Mouse (Mus musculus) erythroid progenitor cell, adult 5-6 weeks (primary cell): Measurements from ENCODE around the gene Lypd3. TPM values are rescaled to one million over a fixed set of nuclear protein-coding genes. Genes with fewer than 3 reads are reported as not detected.
A peak's percentile ranks its signal among the peaks of the same experiment; 100 is the strongest.
"Not testable (repeated sequence)": the region's sequence is repeated elsewhere in the genome, so short reads cannot be mapped to it uniquely, and the experiment has no call there.

Experiments
- ATAC-seq: replicated peaks from 2 replicates; pipeline ENCODE4 v1.8.0; 2016; ENCODE audit warnings: moderate number of reproducible peaks, mild to moderate bottlenecking, moderate TSS enrichment, inconsistent platforms; ENCODE audit not compliant: poor library complexity, low FRiP score, severe bottlenecking
- total RNA-seq, 2 experiments: library from RNA; stranded (forward) in 1 of 2; stranded (reverse) in 1 of 2; fragments of 150-400 nt in 1 of 2; fragments of 186-747, 209-891 nt in 1 of 2; gene quantifications; 2 replicates each; pipeline versions ENCODE4 v1.2.3 to v1.2.4; 2015 to 2017; ENCODE audit warnings: low replicate concordance in 2 of 2

The Lypd3 gene
- total RNA-seq, 2 experiments from 2014 or later = not detected

DNA sequence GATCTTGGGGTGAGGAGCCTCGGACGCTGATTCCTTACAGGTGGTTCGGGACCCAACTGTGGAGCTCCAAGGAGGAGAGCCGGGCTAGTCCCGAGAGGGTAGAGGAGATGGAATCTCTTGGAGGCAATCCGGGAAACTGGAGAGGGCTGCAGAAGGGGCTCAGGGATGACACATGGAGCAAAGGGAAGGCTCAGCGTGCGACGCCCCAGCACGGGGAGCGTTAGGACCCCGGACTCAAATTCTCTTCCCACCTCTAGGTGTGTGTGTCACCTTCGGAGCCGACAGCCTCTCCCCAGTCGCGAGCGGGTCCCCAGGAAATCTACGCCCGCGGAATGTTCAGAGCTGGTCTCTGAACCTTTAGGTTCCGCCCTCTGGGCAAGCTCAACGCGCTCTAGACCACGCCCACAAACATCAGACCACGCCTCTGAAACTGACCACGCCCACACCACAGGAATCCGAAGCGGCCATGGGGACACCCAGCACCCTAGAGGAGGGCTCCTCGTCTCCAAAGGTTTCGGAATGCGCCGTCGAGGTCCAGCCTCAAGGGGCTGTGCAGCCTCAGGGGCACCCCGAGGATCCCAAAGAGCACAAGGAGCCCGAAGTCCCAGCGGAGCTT, 25.4 kb upstream of the Lypd3 start:
- ATAC-seq = peak; percentile 92

DNA sequence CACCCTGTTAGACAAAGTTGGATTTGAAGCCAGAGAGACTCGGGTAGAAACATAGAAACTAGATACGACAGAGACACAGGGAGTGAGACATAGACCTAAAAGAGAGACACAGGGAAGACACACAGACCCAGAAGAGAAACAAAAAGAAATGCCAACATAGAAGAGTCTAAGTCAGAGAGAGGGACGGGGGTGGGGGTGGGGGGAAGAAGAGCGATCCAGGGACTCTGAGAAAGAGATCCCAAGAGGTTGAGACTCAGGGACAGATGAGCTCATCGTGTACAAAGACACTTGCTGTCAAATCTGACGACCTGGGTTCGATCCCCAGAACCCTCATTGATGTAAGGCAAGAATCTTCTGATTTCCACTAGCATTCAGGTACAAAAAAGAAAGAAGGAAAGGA, 24.6 kb upstream of the Lypd3 start:
- no peak for ATAC-seq

DNA sequence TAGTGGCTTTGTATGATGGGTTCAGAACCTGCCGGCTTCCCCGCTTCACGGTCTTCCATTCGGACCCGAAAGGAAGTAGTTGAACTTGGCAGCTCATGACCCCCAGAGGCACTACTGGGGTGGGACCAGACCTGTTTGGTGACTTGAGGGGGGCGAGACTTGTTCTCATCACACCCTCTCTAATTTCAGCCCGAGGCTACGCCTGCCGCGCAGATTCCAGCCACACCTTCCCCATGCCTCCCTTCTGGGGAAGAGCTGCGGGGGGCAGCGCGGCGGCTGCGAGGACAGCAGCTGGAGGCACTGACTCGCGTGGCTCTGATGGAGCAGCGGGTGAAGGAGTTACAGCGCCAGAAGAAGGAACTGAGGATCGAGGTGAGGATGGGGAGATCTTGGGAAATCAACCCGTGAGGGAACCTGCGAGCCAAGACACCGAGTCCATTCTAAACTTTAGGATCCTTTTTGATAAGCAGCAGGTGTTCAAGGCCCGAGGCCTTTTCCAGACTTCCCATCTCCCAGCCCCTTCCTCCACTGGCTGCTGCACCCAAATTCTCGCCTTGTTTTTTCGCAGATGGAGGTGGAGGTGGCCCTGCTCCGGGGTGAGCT, 23.9 kb upstream of the Lypd3 start:
- ATAC-seq = no peak

DNA sequence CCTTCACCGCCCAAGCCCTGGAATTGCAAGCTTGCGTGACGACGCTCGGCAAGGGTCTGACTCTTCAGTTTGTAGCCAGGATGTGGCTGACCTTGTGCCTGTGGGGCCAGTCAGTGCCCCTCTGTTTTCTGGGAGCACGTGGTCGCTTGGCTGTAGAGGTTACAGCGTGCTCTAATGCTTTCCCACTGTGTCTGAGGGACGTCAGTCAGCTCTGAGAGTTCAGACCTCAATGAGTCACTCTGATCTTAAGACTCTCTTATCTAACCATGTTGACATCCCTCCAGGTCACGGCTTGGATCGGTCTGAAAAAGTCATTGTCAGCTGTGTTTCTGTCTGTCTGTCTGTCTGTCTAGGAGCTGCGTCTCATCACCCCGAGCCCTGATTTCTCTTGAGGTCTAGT, 21.5 kb upstream of the Lypd3 start:
- ATAC-seq = no peak

DNA sequence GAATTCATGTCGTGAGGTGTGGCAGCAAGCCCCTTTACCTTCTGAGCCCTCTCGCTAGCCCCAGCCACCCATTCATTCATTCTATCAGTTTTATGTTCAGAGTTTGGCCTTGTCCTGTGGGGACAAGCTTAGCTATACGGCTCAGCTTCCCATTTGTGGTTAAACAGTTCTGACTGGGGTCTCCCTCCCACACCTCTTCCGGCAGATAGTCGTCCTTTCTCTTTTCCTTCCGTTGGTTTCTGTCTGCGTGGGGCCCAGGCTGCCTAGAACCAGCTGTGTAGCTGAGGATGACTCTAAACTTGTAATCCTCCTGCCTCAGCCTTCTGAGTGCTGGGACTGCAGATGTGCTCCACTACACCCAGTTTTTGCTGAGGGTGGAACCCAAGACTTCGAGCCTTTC, 18.6 kb upstream of the Lypd3 start:
- no peak for ATAC-seq

DNA sequence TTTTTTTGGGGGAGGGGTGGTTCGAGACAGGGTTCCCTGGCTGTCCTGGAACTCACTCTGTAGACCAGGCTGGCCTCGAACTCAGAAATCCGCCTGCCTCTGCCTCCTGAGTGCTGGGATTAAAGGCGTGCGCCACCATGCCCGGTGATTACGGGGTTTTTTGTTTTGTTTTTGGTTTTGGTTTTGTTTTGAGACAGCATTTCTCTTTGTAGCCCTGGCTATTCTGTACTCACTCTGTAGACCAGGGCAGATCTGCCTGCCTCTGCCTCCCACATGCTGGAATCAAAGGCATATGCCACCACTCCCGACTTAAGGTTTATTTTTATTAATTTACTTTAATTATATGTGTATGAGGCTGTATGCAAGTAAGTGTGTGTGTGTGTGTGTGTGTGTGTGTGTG, 18.0 kb upstream of the Lypd3 start:
- not testable (repeated sequence) for ATAC-seq

DNA sequence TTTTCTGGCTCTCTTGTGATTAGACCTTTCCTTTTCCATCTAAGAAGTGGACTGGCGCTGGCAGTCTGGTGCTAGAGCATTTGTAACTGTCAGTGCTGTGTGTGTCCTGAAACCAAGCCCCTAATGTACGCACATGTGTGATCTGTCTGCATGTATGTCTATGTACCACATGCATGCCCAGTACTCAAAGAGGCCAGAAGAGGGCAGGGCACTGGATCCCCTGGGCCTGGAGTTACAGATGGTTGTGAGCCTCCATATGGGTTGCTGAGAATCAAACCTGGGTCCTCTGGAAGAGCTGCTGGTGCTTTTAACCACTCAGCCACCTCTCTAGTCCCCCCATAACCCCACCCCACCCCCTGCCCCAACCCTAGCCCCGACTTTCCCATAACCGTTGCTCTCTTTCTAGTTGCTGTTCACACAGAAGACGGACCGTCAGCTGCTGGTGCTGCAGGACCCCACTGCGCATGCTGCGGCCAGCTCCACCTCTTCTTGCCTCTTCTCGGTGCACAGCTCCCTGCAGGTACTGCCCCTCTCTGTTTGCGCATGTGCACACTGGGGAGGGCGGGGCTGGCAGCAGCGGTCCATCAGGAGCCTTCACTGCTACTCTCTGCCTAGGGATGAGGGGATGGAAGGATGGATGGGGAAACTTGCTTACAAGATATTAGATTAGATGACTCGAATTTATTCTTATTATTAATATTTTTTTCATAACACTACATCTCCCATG, 16.5 kb upstream of the Lypd3 start:
- no peak for ATAC-seq

DNA sequence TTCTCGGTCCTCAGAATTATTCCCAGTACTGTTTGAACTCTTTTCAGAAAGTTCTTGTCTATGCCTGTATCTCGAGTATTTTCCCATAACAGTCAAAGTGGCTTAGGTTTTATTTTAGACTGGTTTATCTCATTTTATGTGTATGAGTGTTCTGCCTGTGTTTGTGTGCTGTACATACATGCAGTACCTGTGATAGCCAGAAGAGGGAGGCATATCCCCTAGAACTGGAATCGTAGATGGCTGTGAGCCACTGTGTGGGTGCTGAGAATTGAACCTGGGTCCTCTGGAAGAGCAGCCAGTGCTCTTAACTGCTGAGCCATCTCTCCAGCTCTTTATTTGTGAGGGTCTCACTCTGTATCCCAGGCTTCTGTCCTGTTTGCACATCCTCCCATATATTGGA, 15.2 kb upstream of the Lypd3 start:
- no peak for ATAC-seq

DNA sequence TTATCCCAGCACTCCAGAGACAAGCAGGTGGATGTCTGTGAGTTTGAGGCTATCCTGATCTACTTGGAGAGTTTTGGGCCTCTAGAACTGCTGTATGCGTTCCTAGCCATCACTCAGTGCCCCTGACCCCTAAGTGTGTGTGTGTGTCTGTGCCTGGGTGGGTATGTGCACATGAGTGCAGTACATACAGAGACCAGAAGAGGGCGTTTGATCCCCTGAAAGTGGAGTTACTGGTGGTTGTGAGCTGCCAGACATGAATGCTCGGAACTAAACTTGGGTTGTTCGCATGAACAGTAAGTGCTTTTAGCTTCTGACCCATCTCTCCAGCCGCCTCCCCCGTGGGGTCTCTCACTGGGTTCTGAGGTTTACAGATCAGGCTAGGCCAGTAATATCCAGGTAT, 13.4 kb upstream of the Lypd3 start:
- ATAC-seq = no peak

DNA sequence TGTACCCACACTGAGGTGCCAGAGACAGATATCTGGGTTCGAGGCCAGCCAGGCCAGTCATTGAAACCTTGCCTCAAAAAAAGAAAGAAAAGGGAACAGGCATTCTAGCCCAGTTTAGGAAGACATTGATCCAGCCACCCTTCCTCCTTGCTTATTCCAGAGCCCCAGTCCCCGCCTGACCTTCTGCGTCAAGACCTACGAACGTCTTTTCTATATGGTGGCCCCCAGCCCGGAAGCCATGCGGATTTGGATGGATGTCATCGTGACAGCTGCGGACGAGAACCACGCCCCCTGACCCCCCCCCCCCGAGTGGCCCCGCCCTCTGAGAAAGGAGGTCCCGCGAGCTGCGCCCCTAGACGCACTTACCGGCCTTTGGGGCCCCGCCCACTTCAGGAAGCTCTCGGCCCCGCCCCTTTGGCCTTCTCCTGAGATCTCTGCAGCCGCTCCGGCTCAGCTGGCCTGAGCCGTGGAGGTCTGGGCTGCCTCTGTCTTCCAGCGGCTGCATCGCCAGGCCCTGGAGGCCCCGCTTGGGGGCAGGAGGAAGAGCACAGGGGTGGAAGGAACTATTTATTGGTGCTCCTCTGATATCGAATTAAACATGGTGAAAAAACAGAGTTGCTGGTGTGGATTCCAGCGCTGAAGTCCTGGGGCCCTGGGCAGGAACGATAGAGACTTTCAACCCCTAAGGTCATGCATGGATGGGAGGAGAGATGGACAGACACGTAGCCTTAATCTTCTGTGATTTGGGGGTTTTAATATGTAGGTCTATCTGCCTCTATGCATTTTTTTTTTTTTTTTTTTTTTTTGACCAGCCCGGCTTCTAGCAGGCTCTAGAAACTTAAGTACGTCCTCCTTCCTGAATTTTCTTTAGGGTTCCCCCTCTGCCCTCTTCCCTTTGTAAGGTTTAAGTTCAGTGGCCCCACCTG, 7.4 kb upstream of the Lypd3 start:
- ATAC-seq = peak; percentile 69

DNA sequence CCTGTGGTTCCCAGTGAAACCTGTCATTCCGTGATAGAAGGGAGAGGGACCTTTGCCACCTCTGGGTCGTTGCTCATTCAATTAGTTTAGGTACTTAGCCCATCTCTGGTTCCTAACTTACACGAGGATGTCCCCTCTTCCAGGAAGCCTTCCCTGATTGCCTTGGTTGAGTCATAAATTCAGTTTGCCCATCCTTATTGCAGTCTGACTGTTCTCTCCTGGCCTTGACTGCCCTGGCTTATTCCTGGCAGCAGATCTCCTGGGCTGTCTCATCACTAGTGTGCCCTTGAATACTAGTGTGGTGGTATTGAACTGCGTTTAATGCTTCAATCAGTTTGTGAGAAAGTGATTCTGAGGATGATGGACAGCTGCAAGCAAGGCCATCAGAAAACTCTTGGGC, 6.7 kb upstream of the Lypd3 start:
- no peak for ATAC-seq

DNA sequence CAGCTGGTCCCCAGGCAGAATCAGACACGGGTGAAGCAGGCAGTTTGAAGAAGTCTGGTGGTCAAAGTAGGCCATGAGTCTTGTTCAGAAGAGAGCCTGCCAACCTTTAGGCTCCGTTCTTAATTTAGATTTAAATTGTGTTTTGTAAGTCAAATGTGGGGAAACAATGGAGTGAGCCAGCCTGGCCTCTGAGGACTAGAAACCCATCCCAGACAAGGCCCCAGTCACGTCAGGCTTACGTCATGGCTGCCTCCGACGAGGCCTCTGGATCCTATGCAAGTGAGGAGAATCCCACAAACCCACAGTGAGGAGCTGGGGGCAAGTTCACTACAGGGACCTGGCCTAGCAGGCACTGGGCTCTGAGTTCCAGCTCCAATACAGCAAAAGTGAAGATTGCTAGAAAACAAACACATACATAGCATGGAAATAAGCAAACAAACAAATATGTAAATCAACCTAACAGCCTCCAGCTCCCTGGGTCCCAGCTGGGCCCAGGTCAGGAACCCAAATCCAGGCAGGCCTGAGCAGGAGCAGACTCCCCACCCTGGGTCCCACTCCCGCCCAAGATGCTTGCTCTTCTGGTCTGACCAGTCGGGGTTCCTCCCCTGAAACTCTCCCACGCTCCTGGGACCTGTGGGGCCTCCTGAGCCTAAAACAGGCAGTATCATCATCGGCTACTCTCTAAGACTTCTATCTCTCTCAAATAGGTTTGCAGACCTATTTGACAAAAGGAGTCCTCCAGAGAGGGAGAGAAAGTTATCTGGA, 6.1 kb upstream of the Lypd3 start:
- no peak for ATAC-seq

DNA sequence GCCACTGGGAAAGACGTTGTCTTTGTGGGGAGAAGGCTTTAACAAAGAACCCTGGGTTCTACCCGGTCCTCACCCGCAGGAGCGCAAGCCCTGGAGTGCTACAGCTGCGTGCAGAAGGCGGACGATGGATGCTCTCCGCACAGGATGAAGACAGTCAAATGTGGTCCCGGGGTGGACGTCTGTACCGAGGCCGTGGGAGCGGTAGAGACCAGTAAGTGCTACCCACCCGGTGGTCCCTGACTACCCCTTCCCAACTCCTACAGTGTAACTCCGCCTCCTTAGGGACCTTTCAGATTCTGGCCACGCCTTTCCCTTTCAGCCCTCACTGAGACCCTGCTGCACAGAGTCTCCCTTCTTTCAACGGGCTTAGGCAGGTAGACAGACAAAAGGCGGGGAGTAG, 696 bp downstream of the Lypd3 start:
- no peak for ATAC-seq

DNA sequence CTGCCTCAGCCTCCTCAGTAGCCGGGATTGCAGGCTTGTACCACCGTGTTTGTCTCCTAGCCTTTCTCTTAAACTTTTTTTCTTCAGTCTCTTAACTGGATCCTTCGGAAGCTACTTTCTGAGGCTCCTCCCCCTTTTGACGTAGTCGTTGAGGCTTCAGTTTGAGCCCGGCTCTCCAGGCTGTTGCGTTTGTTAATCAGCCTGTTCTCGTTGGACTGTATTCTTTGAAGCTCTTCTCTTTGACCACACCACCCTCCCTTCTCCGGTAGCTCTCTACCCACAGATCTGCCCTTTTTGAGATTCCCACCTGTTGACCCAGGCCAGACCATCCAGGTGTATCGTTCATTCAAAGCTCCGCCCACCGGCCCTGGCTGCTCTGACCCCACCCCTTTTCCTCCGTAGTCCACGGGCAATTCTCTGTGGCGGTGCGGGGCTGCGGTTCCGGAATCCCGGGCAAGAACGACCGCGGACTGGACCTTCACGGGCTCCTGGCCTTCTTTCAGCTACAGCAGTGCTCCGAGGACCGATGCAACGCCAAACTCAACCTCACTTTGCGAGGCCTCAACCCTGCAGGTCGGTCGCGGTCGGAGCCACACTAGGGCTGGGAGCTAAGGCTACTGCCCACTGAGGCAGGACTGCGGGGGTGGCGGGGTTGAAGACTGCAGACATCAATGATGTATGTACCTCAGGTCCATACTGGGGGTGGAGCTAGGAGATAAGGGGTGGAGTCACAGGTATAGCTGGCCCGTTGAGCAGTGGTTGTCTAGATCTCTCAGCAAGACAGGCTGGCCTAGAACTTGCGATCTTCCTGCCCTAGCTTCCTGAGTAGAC, 1.9 kb downstream of the Lypd3 start:
- ATAC-seq = no peak

DNA sequence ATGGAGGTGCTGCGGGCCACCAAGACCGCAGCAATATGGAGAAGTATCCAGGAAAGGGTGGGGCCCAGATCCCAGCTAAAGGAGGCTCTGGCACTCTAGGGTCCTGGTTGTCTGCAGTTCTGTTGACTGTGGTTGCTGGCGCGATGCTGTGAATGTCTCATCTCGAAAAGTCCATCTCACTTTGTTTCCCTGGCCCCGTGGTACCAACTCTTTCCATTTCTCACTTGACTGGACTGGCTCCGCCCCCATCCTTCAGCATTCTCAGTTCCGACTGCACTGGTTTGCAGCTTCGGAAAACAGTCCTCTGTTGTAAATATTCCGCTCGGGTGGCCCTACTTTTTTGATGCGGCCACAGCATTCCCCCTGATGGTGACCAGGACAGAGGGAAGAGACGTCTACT, 4.1 kb downstream of the Lypd3 start:
- no peak for ATAC-seq

DNA sequence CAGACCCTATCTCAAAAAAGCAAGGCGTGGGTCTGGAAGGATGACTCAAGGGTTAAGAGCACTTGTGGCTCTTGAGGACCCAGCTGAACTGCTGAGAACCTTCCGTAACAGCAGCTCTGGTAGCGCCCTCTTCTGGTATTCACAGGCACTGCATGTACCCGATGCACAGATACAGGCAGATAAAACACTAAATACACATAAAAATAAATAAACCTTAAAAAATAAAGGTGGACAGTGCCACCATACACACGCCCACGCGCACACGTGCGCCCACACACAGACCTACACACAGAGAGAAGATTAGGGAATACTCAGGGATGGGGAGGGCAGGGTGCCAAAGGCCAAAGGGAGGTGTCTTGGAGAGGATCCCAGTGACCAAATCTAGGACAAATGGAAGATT, 6.1 kb downstream of the Lypd3 start:
- no peak for ATAC-seq

DNA sequence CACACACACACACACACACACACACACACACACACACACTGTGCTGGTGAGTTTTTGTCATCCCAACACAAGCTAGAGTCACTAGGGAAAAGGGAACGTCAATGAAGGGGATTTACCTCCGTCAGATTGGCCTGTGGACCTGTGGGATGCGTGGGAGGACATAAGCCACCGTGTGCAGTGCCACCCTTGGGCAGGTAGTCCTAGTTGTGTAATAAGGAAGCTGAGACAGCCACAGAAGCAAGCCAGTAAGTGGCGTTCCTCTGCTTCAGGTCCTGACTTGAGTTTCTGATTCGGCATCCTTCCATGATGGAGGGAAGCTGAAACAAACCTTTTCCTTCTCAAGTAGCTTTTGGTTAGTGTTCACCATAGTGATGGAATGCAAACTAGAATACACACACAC, 8.1 kb downstream of the Lypd3 start:
- no peak for ATAC-seq

DNA sequence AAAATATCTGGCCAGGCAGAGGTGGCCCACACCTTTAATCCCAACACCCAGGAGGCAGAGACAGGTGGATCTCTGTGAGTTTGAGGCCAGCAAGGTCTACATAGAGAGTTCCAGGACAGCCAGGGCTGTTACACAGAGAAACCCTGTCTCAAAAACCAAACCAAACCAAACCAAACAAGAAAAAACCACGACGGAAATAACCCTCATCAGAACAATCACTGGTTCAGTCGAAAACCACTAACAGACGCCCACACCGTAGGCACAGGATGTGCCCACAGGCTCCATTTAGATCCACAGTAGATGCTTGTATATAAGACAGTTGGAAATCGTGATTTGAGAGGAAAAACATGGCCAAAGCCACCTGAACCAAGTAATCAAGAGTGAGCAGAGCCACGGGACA, 8.6 kb downstream of the Lypd3 start:
- ATAC-seq = no peak

DNA sequence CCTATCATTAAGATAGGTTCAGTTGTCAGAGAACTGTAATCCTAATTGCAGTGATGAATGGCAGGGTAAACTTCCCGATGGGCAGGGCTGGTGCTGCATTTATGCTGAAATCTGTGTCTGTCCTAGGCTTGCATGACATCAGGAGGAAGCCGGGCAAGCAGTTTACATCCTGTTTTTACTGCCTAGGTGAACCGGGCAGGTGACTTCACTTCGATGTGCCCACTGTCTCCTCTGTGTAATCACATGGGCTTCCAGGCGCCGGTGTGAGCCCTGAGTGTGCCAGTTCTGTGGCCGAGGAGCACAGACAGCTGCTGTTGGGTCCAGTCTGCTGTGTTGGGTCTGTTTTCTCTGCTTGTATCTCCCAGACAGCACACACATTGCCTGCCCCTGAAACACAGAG, 10.1 kb downstream of the Lypd3 start:
- ATAC-seq = no peak
